Mouse (Mus musculus) myocyte (in vitro differentiated cells): ENCODE data around the gene Zfp592.

ENCODE experiments used
- E2F4 ChIP-seq: IDR thresholded peaks from one replicate; pipeline ENCODE4 v1.6.1; 2011; ENCODE audit warnings: mild to moderate bottlenecking, control low read depth, moderate library complexity; ENCODE audit not compliant: insufficient read depth
- MAX ChIP-seq: IDR thresholded peaks from one replicate; pipeline ENCODE4 v1.6.1; 2011; ENCODE audit warnings: low read depth, mild to moderate bottlenecking, control low read depth
- POLR2A ChIP-seq: IDR thresholded peaks from one replicate; pipeline ENCODE4 v1.6.1; 2011; ENCODE audit warnings: low read depth, mild to moderate bottlenecking, control low read depth, moderate library complexity; ENCODE audit not compliant: insufficient read length
- SRF ChIP-seq: IDR thresholded peaks from one replicate; pipeline ENCODE4 v1.6.1; 2011; ENCODE audit warnings: low read depth; ENCODE audit not compliant: control insufficient read depth, insufficient read length
- TCF12 ChIP-seq: IDR thresholded peaks from one replicate; pipeline ENCODE4 v1.6.1; 2011; ENCODE audit warnings: mild to moderate bottlenecking, control low read depth; ENCODE audit not compliant: poor library complexity, insufficient read depth, severe bottlenecking
- USF1 ChIP-seq: IDR thresholded peaks from one replicate; pipeline ENCODE4 v1.6.1; 2011; ENCODE audit warnings: low read depth, mild to moderate bottlenecking, control low read depth, moderate library complexity

DNA sequence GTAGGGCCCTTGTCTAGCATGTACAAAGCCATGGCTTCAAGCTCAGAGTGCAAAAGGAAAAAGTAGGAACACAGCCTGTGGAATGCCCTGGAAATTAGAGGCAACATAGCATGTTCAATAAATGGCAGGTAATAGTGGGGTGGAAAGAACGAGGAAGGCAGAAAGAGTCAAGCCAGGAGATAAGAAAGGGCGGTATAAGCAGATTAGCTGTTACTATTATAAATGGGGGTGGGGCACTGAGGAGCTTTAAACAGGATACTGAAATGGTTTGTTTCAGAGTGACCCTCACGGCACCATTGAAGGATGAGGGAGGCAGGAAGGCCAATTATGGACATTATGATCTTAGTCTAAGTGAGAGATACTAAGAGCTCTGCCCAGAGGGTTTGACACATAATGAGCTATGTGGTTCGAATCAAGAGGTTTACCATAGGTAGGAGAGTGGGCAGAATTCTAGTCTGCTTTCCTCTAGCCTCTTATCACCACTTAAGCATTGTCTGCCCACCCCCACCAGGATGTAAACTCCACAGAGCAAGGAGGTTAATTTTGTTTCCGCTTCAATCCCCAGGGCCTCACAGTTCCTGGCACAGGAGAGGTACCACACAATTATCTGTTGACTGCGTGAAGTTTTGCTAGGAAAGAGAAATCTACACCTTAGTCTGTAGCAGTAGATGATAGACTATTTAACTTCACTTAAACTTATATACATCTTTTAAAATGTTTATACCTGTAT, 6.9 kb upstream of the Zfp592 start:
- TF ChIP-seq MAX (no peak), TCF12 (no peak), E2F4 (no peak), POLR2A (no peak), SRF (no peak), USF1 (no peak)
